Mouse (Mus musculus): Measurements from ENCODE around the gene Mast4. TPM values are rescaled to one million over a fixed set of nuclear protein-coding genes. Genes with fewer than 3 reads are reported as not detected.
A peak's percentile ranks its signal among the peaks of the same experiment; 100 is the strongest.
"Not testable (repeated sequence)": the region's sequence is repeated elsewhere in the genome, so short reads cannot be mapped to it uniquely, and the experiment has no call there.

The Mast4 gene
- polyA plus RNA-seq (2015; fragmentation: Nextera tagmentation; extraction: Ambion mirVana) = 15.2 and 15.5 TPM in 2 replicates

GRCm38 (mm10) chr13:103334392-103334686 lies at the start of gene Mast4:
TSS of gene Mast4 (minus strand) at chr13:103334497.
- Histone ChIP-seq H3K4me2 (peak within 1 kb of the TSS; percentile 89), H3K27me3 (peaks cover 46% of the 10 kb centered on the region), H3K9ac (peak within 1 kb of the TSS; percentile 68), H3K9me3 (replicated peaks) (no peaks in the 10 kb centered on the region), H3K4me3 (peak within 1 kb of the TSS; percentile 61), H3K4me1 (peaks cover 18% of the 10 kb centered on the region), H3K27ac (no peak within 1 kb of the TSS), H3K36me3 (ENCODE audit: poor library complexity, severe bottlenecking) (no peaks in the 10 kb centered on the region)
- peak; percentile 99 for ATAC-seq
- under 1% methylated on average over 34 of the region's 44 CpGs for WGBS

GRCm38 (mm10) chr13:103374495-103374894 lies 40.2 kb upstream of the Mast4 start:
- Histone ChIP-seq H3K9me3 (replicated peaks) (no peaks in the 10 kb centered on the region), H3K4me1 (no peaks in the 10 kb centered on the region), H3K27ac (no peak overlapping the region), H3K4me3 (no peak overlapping the region), H3K36me3 (ENCODE audit: poor library complexity, severe bottlenecking) (no peaks in the 10 kb centered on the region), H3K9ac (no peak overlapping the region), H3K27me3 (no peaks in the 10 kb centered on the region), H3K4me2 (no peak overlapping the region)
- ATAC-seq = no peak
- WGBS = 52% methylated on average over 1 of the region's 1 CpGs

DNA sequence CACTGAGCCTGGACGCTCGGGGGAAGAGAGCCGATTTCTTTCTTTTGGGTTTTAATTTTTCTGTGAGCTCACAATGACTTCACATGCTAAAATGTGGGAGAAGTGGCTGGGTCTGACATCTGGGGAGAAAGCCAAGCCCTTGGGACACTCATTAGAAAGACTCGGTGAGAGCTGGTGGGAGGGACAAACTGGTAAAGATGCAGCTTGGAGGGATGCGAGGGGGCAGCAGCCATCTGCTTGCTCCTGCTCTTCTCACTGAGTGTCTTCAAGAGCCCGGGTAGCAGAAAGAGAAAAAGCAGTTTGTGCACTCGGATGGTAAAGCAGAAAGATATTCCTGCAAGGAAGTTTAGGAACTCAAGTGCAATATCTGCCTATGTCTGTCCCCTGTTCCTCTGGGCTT lies 34.9 kb upstream of the Mast4 start:
- Histone ChIP-seq H3K9ac (no peak overlapping the region), H3K27ac (no peak overlapping the region), H3K4me2 (no peak overlapping the region), H3K4me3 (no peak overlapping the region), H3K36me3 (ENCODE audit: poor library complexity, severe bottlenecking) (no peaks in the 10 kb centered on the region), H3K9me3 (replicated peaks) (no peaks in the 10 kb centered on the region), H3K4me1 (no peaks in the 10 kb centered on the region), H3K27me3 (no peaks in the 10 kb centered on the region)
- ATAC-seq = no peak
- WGBS = 79% methylated on average over 7 of the region's 7 CpGs

- no peak for ATAC-seq
- Histone ChIP-seq H3K4me2 (no peak overlapping the region), H3K27ac (no peak overlapping the region), H3K27me3 (no peaks in the 10 kb centered on the region), H3K9ac (no peak overlapping the region), H3K36me3 (ENCODE audit: poor library complexity, severe bottlenecking) (no peaks in the 10 kb centered on the region), H3K4me1 (no peaks in the 10 kb centered on the region), H3K4me3 (no peak overlapping the region), H3K9me3 (replicated peaks) (no peaks in the 10 kb centered on the region)
- WGBS = 87% methylated on average over 10 of the region's 10 CpGs
Measured at GRCm38 (mm10) chr13:103363181-103363580, 28.9 kb upstream of the Mast4 start.

DNA sequence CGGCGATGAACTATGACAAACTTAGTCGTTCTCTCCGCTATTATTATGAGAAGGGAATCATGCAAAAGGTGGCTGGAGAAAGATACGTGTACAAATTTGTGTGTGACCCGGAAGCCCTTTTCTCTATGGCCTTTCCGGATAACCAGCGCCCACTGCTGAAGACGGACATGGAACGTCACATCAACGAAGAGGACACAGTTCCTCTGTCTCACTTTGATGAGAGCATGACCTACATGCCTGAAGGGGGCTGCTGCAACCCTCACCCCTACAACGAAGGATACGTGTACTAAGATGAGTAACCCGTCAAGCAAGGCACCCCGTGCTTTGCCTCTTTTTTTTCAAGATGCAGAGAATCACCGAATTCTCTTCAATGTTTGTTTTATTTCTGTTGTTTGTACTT lies 23.1 kb upstream of the Mast4 start:
- WGBS = 97% methylated on average over 16 of the region's 16 CpGs
- not testable (repeated sequence) for H3K4me1 ChIP-seq; H3K9ac ChIP-seq; ATAC-seq; H3K27me3 ChIP-seq; H3K4me3 ChIP-seq; H3K27ac ChIP-seq; H3K9me3 ChIP-seq (replicated peaks); H3K4me2 ChIP-seq; H3K36me3 ChIP-seq (ENCODE audit: poor library complexity, severe bottlenecking)

- not testable (repeated sequence) for H3K4me3 ChIP-seq; H3K36me3 ChIP-seq (ENCODE audit: poor library complexity, severe bottlenecking); H3K4me2 ChIP-seq; H3K27me3 ChIP-seq; H3K9me3 ChIP-seq (replicated peaks); H3K4me1 ChIP-seq; H3K9ac ChIP-seq; H3K27ac ChIP-seq; ATAC-seq
- WGBS = 96% methylated on average over 5 of the region's 6 CpGs
Measured at GRCm38 (mm10) chr13:103356909-103357308, 22.6 kb upstream of the Mast4 start.

DNA sequence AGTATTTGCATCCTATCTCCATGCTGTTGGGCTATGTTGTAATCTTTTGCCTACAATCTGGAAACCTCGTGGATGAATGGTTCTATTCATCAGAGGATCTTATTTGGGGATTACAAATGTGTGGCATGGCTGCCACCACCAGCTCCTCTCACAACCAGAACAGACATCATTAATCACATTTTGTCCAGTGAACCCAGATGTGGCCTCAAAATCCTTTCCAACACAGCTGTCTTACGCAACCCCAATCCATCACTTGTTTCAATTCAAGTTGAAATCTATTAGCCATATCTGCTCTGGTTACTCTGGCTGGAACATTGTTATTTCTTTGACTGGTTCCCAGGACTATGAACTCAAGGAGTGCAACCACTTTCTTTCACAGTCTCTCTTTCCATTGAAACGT lies 20.4 kb upstream of the Mast4 start:
- Histone ChIP-seq H3K36me3 (ENCODE audit: poor library complexity, severe bottlenecking) (no peaks in the 10 kb centered on the region), H3K9ac (no peak overlapping the region), H3K9me3 (replicated peaks) (no peaks in the 10 kb centered on the region), H3K4me3 (no peak overlapping the region), H3K4me1 (no peaks in the 10 kb centered on the region), H3K27ac (no peak overlapping the region), H3K4me2 (no peak overlapping the region), H3K27me3 (no peaks in the 10 kb centered on the region)
- WGBS = 71% methylated on average over 3 of the region's 3 CpGs
- ATAC-seq = no peak

DNA sequence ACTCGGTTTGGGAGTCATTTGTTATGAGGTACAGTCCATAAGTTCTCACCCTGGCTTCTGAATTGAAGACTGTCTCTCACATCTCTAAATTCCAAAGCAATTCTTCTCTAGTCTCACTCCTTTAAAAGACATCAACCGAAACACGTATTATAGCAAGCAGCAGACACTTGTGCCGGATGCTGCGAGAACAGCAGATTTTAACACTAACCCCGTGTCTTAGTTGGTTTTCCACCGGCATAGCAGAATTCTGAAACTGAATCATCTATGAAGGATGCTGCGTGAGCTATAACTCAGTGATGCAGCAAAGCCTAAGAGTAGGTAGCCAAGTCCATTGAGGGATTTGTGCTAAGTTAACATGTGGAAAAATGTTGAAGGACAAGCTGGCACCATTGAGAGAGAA lies 10.5 kb upstream of the Mast4 start:
- no peaks in the 10 kb centered on the region for H3K4me1 ChIP-seq
- no peaks in the 10 kb centered on the region for H3K9me3 ChIP-seq (replicated peaks)
- H3K36me3 ChIP-seq (ENCODE audit: poor library complexity, severe bottlenecking) = no peaks in the 10 kb centered on the region
- no peaks in the 10 kb centered on the region for H3K27me3 ChIP-seq
- no peak overlapping the region for H3K27ac ChIP-seq
- ATAC-seq = no peak
- no peak overlapping the region for H3K9ac ChIP-seq
- no peak overlapping the region for H3K4me3 ChIP-seq
- 95% methylated on average over 8 of the region's 8 CpGs for WGBS
- no peak overlapping the region for H3K4me2 ChIP-seq

- 91% methylated on average over 8 of the region's 8 CpGs for WGBS
- ATAC-seq = no peak
- Histone ChIP-seq H3K27ac (no peak overlapping the region), H3K36me3 (ENCODE audit: poor library complexity, severe bottlenecking) (no peaks in the 10 kb centered on the region), H3K4me1 (no peaks in the 10 kb centered on the region), H3K27me3 (no peaks in the 10 kb centered on the region), H3K9me3 (replicated peaks) (no peaks in the 10 kb centered on the region), H3K4me2 (no peak overlapping the region), H3K9ac (no peak overlapping the region), H3K4me3 (no peak overlapping the region)
Measured at GRCm38 (mm10) chr13:103344006-103344720, 9.9 kb upstream of the Mast4 start.

DNA sequence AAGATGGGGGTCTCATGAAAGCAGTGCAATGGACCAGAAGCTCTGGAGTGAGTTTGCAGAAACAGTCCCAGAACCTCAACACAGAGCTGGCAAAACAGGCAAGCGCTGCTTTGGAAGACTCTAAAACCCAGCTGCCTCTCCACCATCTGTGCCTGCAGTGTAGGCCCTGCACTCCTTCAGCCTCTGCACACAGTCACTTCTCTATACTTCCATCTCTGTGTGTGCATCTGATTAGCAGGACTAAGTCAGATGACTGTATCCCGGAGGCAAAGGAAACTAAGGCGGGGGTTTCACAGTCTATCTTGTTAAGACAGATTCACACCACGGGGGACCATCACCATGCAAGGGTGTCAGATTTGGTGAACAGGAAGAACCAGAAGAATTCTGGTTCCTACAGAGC lies 6.7 kb upstream of the Mast4 start:
- Histone ChIP-seq H3K9ac (no peak overlapping the region), H3K36me3 (ENCODE audit: poor library complexity, severe bottlenecking) (no peaks in the 10 kb centered on the region), H3K4me2 (no peak overlapping the region), H3K27me3 (peaks cover 9% of the 10 kb centered on the region), H3K27ac (no peak overlapping the region), H3K4me1 (no peaks in the 10 kb centered on the region), H3K4me3 (no peak overlapping the region), H3K9me3 (replicated peaks) (no peaks in the 10 kb centered on the region)
- WGBS = 88% methylated on average over 4 of the region's 4 CpGs
- no peak for ATAC-seq

DNA sequence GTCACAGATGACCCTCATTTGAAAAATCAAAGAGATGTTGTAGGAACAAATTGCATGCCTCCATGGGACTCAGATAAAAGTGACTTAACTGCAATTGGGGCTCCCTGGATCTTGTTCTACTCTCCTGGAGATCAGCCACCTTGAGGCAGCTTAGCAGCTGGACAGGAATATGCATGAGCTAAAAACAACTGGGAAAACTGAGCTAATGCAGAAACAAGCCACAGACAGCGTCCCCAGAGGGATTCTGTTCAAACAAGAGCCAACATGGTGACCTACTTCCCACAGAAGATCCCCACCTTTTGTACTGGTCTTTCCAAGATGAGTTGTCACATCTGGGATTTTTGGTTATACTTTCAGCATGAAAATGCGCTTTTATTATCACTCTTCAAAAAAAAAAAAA lies 4.3 kb upstream of the Mast4 start:
- no peak overlapping the region for H3K9ac ChIP-seq
- no peak overlapping the region for H3K4me2 ChIP-seq
- H3K27ac ChIP-seq = no peak overlapping the region
- WGBS = 85% methylated on average over 2 of the region's 2 CpGs
- H3K9me3 ChIP-seq (replicated peaks) = no peaks in the 10 kb centered on the region
- no peak for ATAC-seq
- no peak overlapping the region for H3K4me3 ChIP-seq
- H3K36me3 ChIP-seq (ENCODE audit: poor library complexity, severe bottlenecking) = no peaks in the 10 kb centered on the region
- H3K4me1 ChIP-seq = peaks cover 11% of the 10 kb centered on the region
- H3K27me3 ChIP-seq = peaks cover 27% of the 10 kb centered on the region

GRCm38 (mm10) chr13:103336237-103336636 lies 1.9 kb upstream of the Mast4 start:
- no peaks in the 10 kb centered on the region for H3K9me3 ChIP-seq (replicated peaks)
- no peaks in the 10 kb centered on the region for H3K36me3 ChIP-seq (ENCODE audit: poor library complexity, severe bottlenecking)
- peaks cover 46% of the 10 kb centered on the region for H3K27me3 ChIP-seq
- H3K27ac ChIP-seq = no peak overlapping the region
- no peak overlapping the region for H3K4me2 ChIP-seq
- 11% methylated on average over 5 of the region's 5 CpGs for WGBS
- H3K4me1 ChIP-seq = peaks cover 18% of the 10 kb centered on the region
- no peak for ATAC-seq
- H3K9ac ChIP-seq = no peak overlapping the region
- H3K4me3 ChIP-seq = no peak overlapping the region

- Histone ChIP-seq H3K4me1 (peaks cover 18% of the 10 kb centered on the region), H3K9me3 (replicated peaks) (no peaks in the 10 kb centered on the region), H3K36me3 (ENCODE audit: poor library complexity, severe bottlenecking) (no peaks in the 10 kb centered on the region), H3K9ac (peak overlapping the region; percentile 68), H3K4me2 (peak overlapping the region; percentile 89), H3K4me3 (peak overlapping the region; percentile 61), H3K27me3 (peaks cover 46% of the 10 kb centered on the region), H3K27ac (no peak overlapping the region)
- WGBS = under 1% methylated on average over 32 of the region's 32 CpGs
- peak; percentile 61 for ATAC-seq
Measured at GRCm38 (mm10) chr13:103334723-103335458, 594 bp upstream of the Mast4 start.
